Mouse (Mus musculus): ENCODE measurements around the gene Hsd17b14.
A peak's percentile ranks its signal among the peaks of the same experiment; 100 is the strongest.

- TF ChIP-seq POLR2A (IDR thresholded peaks at IDR 0.05; ENCODE audit: control insufficient read depth, low read depth, low read length) (0 out of 2 replicates have a peak, but pooled peaks have one; percentile 13), CTCF (IDR thresholded peaks at IDR 0.05; ENCODE audit: control insufficient read depth, insufficient read depth, insufficient replicate concordance, low read depth, low read length) (no peak)
Observed at GRCm38 (mm10) chr7:45515436-45515835, 39.3 kb upstream of the Hsd17b14 start.

Measured in testis, adult 2 months (tissue).